Mouse (Mus musculus) thymus, postnatal 25 days (tissue): ENCODE measurements around the gene Ccdc47.
"Not testable (repeated sequence)": the region's sequence is repeated elsewhere in the genome, so short reads cannot be mapped to it uniquely, and the experiment has no call there.

Source experiments
- DNase-seq: peaks from one replicate; pipeline ENCODE4 v3.0.0; 2022

Gene Ccdc47

DNA sequence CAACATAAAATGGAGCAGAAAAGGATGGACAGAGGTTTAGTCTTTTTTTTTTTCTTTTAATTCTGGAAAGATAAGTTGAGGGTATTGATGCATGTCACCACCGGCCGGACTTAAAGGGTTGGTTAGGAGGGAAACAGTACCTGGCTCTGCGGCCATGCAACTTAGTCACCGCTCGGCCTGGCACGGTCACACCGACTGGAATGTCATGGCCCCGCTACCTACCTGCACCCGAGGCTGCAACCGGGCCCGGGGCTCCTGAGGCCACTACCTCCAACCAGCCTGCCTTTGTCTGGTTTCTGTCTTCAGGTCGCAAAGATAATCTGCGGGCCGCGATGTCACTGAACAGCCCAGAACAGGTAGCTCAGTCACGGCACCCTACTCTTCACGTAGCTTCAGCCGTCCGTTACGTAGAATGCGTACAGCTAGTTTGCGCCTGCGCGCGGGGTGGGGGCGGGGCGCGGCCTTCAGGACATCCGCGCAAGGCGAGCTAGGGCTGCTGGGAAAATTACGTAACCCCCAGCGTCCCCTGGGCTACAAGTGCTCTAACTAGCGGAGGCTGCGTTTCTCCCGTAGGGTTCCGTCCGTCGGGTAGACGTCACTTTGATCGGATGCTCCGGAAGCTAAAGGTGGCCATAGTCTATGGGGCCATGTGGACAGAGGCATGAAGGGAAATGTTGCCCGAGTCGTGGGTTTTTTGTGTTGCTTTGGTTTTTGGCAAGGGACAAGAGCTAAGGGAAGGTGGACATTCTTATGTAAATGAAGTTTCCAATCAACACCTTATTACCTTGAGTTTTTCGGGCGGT is at the start of gene Ccdc47:
Gene Ccdc47, minus strand, starts transcription at position 418 of the 803 bp plus-strand sequence.
- peak; percentile 90 for DNase-seq

DNA sequence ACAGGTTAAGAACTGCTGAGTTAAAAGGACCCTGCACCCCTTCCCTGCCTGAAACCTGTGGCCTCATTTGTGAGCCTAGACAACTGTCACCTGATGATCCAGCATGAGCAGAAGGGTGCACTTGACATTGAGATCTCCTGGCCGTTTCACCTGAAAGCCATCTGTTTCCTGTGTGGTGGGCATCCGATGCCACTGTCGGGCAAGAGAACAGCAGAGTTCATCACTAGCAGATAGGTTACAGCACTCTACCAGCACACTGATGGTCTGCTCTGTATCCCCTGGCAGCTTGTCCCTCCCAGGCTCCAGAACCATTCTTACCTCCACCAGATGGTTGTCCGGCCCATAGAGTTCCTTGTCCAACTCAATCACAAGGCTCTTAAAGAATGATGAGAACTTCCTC is 49.4 kb upstream of the Ccdc47 start:
- DNase-seq = no peak

DNA sequence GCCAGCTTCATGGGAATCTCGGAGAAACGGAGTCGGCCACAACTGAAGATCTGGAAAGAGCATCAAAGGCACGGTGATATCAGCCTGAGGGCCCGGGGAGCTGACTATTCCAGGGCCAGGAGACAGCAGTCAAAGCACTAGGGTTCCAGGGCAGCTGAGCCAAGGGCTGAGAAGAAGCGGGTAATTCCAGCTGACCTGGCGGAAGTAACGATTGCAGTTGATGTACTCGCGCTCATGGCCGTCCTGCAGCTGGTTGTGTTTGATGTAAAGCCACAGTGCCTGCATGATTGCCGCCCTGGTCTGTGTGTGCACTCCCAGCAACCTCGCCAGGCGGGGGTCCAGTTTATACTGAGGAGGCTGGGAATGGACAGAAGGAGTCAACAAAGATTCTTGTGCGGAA is 48.8 kb upstream of the Ccdc47 start:
- no peak for DNase-seq

DNA sequence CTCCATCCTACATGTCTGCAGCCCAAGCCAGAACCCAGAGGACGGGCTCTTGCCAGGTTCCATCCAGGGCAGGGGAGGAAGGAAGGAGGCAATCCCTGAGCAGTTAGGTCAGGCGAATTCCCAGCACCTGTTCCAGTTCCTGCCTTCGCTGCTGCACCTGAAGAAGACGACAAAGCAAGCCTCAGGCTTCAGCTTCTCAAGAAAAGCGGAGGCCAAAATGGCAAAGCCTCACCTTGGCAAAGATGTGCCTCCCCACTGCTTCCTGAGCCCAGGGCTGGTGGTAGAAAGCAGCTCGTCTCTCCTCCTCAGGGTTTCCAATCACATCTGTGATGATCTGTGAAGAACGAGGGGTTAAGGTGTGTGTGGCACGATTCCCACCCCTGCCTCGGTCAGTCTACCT is 47.8 kb upstream of the Ccdc47 start:
- DNase-seq = no peak

DNA sequence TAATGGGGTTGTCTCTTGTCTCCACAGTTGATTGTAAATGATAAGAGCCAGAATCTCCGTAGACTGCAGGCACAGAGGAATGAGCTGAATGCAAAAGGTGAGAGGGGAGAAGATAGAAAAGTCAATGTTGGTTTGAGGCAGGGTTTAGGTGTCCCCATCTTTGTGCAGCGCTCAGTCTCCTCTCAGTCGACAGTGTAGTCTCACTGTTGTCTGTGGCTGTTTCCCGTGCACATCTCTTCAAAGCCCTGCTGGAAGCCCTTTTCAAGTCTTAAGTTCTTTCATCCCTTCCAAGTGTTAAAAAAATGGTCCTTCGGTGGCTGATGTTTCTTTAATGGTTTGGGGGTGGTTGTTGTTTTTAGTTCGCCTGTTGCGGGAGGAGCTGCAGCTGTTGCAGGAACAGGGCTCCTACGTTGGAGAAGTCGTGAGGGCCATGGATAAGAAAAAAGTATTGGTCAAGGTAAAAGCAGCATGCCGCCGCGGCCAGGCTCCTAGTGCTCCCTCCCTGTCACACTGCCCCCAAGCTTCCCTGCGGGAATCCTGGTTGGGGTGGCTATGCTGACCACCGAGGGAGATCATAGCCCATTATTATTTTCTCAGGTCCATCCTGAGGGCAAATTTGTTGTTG is 44.8 kb upstream of the Ccdc47 start:
- no peak for DNase-seq

DNA sequence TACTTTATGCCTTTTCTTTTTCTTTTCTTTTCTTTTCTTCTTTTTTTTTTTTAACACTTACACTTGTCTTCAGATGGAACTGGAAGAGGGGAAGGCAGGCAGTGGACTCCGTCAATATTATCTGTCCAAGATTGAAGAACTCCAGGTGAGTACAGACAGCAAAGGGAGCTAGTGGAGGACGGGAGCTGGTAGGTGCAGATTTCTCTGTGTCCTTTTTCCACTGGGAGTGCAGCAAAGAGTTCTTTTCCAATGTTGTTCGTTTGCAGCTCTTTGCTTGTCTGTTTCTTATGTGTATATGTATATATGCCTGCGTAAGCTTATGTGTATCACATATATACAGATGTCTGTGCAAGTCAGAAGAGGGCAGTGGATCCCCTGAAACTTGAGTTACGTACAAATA is 40.6 kb upstream of the Ccdc47 start:
- peak; percentile 33 for DNase-seq

DNA sequence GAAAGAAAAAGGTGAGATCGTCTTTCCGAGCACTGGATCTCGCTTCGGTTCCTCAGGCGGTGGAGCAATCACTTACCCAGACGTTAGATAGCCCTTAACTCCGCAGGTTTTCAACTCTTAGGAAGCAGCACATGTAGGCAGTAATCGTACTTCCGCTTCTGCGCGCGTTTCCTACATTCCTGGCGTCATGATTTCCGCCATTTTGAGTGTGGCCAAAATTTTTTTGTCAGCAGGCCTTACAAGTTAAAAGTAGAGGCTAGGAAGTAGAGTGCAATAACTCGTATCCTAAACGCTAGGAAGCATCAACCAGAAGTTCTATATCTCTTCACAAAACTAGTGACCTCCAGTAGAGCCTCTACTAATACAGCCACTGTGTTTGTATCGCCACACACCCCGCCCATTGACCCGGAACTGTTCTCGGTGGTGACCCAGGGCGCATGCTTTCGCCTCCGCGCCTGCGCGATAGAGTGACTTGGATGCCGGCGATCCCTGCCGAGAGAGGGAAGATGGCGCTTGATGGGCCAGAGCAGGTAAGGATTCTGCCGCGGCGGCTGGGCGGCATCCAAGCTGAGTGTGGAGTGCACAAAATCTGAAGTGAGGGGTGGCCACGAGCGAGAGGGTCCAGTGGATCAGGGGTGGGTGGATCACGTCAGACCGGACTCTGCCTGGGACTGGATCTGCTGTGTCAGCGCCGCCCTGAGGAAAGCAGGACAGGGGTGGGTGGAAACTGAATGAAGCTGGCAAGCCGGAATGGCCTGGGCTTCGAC is 39.7 kb upstream of the Ccdc47 start, which contains the start of the genes Ftsj3 and Psmc5:
Gene Ftsj3, minus strand, starts transcription at position 395 of the 767 bp plus-strand sequence.
Gene Psmc5, plus strand, starts transcription at position 470 of the 767 bp plus-strand sequence.
- DNase-seq = peak; percentile 98

DNA sequence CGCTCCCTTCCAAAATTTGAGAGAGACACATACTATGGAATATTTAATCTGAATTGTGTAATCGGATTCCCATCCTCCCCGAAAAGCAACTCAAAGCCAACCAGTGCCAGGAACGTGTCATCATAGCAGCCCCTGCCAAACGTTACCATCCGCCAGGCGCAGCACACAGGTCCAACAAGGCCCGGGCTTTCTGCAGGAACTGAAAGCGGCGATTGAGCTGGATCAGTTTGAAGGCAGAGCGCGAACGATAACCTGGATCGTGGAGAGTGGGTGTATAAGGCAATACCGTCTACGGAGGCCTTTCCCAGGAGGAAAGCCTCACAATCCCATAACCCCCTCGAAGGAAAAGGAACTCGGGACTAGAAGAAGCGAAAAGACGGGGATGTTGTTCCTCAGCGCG is 39.0 kb upstream of the Ccdc47 start:
- no peak for DNase-seq

DNA sequence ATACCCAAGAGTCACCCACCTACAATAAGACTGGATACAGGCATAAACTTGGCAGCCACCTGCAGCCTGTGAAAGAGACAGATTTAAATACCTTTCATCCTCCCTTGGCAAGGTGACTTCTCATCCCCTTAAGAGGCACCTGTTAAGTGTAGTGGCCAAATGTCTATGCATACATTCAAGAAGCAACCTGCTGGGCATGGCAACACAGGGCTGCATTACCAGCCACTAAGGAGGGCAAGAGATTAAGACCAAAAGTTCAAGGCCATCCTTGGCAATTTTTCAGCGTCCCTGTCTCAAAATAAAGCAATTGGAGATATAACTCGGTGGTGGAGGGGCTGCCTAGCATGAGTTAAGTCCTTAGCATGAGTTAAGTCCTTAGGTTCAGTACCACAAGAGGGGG is 38.6 kb upstream of the Ccdc47 start:
- DNase-seq = no peak

DNA sequence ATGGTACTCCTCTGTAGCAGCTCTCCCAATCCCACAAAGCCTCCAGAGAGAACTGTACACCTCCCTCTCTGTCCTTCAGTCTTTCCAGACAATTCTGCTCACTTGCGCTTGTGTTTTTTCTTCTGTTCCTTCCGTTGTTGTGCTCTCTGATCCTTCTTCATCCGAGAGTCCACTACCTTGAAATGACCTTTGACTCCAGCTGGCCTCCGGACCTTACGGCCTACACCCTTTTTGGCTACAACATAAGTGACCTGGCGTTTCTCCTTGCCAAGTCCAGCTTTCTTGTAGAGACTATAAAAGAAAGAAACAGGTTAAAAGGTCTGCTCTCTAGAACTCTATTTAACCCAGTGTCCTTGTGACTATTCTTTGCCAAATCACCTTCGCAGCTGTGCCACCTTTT is 33.2 kb upstream of the Ccdc47 start:
- DNase-seq = no peak

DNA sequence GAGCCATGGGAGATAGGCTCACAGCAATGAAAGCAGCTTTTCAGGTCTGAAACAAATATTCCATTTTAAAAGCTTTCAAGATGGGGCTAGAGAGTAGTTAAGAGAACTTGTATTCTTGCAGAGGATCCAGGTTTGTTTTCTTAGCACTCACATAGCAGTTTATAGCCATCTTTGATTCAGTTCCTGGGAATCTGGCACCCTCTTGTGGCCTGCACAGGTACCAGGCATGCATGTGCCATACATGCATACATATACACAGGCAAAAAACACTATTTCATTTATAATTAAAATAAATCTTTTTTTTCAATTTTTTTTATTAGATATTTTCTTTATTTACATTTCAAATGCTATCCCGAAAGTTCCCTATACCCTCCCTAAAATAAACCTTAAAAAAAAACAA is 30.7 kb upstream of the Ccdc47 start:
- no peak for DNase-seq

DNA sequence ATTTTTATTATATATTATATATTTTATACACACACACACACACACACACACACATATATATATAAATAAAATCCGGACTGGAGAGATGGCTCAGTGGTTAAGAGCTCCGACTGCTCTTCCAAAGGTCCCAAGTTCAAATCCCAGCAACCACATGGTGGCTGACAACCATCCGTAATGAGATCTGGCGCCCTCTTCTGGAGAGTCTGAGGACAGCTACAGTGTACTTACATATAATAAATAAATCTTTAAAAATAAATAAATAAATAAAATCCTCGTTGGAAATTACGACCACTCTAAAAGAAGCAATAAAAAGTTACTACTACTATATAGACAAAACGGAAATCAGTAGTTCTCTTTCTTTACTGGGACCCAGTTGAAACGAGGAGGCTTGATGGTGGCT is 17.8 kb upstream of the Ccdc47 start:
- DNase-seq = peak; percentile 11

DNA sequence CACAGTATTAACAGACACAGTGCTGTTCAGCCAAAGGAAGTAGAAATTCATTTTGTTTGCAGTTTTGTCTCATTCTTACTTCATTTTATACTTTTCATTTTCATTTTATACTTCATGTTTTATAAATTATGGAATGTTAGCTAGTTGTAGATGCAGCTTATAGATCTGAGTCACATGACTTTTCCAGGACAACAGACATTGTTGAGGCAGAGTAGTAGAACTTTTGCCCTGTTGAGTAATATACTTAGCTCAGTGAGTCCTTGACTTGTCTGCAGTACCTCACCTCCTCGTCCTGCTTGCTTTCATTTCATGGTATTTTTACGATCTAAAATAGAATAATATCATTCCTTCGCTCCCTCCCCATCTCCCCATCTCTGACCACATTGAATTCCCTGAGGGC is 4.5 kb upstream of the Ccdc47 start:
- DNase-seq = no peak

DNA sequence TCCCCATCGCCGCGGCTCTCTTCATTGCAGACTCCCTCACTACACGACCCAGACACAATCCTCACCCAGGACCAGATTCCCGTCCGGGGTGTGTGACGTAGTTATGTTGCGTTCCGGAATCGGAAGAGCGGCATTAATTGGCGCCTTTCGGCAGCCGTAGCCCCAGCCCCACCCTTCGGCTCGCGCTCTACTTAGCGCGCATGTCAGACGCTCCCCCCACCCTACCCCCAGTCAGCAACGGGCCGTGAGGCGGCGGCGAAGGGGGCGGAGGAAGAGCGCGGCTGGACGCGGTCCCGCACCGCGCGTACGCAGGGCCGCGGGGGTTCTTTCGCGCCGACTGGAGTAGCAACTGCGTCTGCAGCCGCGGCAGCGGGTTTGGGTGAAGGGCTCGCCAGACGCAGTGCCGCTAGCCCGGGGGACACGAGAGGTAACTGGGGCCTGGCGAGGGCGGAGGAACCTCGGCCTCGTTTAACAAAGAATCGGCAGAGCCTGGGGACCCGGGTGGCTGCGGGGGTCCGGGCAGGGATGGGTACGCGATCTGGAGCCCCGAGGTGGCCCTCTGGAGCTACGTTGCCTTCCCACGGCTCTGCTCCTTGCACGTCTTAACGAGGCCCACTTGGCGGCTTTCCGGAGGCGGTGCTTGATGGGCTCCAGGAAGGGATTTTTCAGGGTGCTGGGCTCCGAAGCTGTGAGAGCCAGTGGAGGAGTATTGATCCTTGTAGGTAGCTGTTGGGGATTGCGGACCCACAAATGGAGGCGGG is 766 bp upstream of the Ccdc47 start, which contains the start of gene Ddx42:
Gene Ddx42, plus strand, starts transcription at position 197 of the 761 bp plus-strand sequence.
- DNase-seq = peak; percentile 88

DNA sequence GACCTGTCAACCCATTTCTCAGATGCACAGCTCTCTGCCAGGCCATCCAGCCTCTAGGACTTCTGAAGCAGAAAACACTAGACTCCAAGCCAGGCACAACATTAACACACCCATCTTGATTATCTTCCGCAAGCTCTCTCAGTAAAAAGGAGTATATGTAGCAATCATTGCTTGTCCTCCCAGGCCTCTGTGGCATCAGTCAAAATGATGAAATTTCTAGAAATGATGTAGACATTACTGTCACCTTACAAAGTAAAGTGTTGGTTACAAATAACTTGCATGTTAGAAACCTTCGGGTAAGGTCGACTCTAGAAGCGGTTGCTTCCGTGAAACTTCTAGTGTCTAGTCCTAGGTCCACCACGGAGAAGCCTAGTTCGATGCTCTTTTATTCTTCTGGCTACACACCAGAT is 689 bp downstream of the Ccdc47 start:
- DNase-seq = no peak

DNA sequence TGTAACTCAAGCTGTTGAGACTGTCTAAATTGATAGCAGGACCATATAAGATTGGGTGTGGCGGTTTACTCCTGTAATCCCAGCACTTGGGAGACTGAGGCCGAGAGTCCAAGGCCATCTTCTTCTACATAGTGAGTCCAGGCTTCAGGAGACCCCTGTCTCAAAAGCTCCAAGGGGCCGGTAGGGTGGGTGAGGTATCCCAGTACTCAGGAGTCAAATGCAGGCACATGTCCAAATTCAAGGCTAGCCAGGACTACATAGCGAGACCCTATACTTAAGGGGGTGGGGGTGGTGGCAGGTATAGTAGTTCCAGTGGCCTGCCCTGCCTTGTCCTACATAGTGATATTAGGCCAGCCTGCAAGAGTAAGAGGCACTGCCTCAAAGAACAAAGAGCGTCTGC is 1.3 kb downstream of the Ccdc47 start:
- DNase-seq = no peak

DNA sequence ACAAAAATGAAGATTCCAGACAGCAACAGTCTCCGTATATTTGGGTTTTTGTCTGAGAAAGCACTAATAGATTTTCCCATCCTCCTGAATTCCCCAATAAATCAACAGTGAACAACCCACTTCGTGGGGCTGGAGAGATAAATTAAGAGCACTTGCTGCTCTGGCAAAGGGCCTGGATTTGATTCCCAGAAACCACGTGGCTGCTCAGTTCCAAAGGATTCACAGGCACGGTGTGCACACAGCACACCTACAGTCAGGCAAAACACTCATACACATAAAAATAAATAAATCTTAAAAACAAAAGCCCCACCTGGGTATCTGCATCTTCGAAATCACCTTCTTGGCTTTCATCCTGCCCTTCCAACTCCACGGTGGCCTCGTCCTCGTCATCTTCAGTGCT is 3.4 kb downstream of the Ccdc47 start:
- DNase-seq = no peak

DNA sequence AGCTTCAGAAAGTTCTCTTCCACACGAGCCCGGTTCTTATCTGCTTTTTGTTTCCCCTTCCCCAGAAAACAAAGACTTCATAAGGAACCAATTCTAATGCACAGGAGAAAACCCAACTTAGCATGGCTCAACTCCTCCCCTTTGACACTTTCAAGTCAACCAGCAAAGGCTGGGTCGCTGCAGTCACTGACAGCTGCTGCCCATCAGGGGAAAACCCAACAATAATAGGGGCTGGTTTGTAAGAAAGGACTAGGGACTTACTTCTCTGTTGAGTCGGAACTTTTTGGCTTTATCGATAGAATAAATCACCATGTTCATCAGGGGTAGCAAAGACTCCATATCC is 14.1 kb downstream of the Ccdc47 start, which contains the start of gene Strada:
Gene Strada, minus strand, starts transcription at position 46 of the 343 bp plus-strand sequence.
- DNase-seq = peak; percentile 11

DNA sequence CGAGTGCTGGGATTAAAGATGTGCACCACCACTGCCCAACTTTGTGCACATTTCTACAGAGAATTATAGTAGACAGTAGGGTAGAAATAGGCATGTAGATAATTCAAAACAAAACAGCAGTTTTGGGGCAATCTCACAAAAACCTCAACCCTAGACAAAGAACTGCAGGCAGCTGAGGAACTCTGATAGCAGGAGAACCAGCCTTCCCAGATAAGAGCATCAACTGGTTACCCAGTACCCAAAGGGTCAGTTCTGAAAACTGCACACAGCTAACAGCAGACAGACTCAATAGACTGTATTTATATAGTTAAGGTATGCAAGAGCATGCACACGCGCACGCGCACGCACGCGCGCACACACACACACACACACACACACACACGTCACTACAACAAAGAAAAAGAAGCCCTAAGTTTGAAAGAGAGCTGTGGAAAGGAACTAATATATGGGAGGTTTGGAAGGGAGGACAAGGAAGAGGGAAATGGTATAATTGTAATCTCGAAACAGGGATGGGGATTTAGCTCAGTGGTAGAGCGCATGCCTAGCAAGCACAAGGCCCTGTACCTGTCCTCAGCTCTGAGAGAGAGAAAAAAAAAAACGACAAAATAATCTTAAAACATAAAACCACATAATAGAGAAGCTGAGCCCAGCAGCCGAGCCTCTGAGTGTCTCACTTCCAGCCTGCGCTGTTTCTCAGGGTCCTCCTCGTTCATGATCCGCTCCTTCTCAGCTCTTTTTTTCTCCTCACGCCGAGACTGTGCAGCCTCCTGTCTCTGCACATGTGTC is 14.6 kb downstream of the Ccdc47 start:
- peak; percentile 24 for DNase-seq

DNA sequence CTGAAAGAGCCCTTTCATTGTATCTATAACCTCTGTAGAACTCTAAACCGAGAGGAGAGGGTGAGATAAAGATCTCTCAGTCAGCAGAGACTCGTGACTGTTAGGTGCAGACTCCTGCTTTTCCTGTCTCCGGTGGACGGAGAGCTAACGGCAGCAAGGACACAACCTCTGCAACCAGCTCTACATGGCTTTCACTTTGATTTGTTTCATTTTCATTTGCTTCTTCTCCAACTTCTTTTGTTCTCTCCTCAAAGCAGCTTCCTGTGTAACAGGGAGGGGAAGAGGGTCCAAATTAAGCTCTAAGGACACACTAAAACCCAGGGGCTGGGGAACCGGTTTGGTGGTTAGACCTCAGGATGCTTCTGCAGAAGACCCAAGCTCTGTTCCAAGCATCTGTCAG is 15.4 kb downstream of the Ccdc47 start:
- DNase-seq = peak; percentile 27

DNA sequence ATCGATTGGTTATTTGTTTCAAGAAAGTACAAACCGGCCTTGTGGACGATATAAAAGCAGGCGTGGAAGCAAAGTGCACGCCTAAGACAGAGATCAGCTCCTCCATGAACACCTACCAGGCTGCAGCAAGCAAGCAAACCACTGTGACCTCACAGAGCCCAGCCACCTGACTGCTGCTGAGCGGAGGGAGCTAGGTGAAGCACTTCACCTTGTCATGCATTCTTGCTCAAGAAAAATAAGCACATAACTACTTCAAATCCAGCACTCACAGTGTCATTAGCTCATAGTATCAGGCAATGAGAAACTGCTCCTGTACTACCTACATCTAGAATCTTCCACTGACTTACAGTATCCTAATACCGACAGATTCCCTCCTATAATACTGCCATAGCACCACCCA is 16.1 kb downstream of the Ccdc47 start:
- DNase-seq = not testable (repeated sequence)

DNA sequence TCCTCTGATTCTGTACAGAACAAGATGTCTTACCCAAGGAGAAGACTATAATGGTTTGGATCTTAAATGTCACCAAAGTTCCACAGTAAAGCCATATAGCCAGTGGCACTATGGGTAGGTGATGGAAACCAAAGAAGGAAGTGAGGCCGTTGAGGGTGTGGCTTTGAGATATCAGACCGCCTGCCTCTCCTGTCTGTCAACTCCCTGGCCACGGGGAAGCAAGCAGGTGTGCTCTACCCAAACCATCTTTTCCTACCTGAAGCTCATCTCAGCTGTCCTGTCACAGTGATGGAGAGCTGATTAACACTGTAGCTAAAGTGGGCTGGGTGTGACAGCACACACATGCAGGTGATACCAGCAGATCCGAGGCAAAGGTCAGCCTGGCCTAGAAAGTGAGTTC is 17.9 kb downstream of the Ccdc47 start:
- DNase-seq = no peak
